Mouse (Mus musculus) heart, postnatal 0 days (tissue): ENCODE results near the gene Lcn4. TPM values are rescaled to one million over a fixed set of nuclear protein-coding genes. Genes with fewer than 3 reads are reported as not detected.

Experiments used
- ATAC-seq: fragments of 200-750 bp; cut with Nextera tagmentation; 2 replicates; pipeline ENCODE4 v1.8.0; 2017; ENCODE audit warnings: low read depth, moderate number of reproducible peaks, moderate library complexity; ENCODE audit not compliant: insufficient read depth
- DNase-seq: peaks from one replicate; pipeline ENCODE4 v3.0.0-alpha.2; 2016; ENCODE audit warnings: low spot score
- H3K27ac ChIP-seq: fragments of 300-500 bp; sonication (generic); 2 replicates; pipeline ENCODE4 v1.5.1; 2014; ENCODE audit warnings: low read depth, mild to moderate bottlenecking
- H3K27me3 ChIP-seq: fragments of 300-500 bp; sonication (generic); 2 replicates; pipeline ENCODE4 v1.6.1; 2014; ENCODE audit warnings: low read length, mixed read lengths; ENCODE audit not compliant: control insufficient read depth, insufficient read depth
- H3K36me3 ChIP-seq: fragments of 300-500 bp; sonication (generic); replicated peaks from 2 replicates; pipeline ENCODE4 v1.6.1; 2014; ENCODE audit warnings: low read length, mixed read lengths; ENCODE audit not compliant: control insufficient read depth, insufficient read depth
- H3K4me1 ChIP-seq: fragments of 300-500 bp; sonication (generic); 2 replicates; pipeline ENCODE4 v1.6.1; 2014; ENCODE audit warnings: antibody characterized with exemption; ENCODE audit not compliant: control insufficient read depth, insufficient read depth
- H3K4me2 ChIP-seq: fragments of 300-500 bp; sonication (generic); 2 replicates; pipeline ENCODE4 v1.6.1; 2014; ENCODE audit warnings: low read depth, mild to moderate bottlenecking, low read length, moderate library complexity
- H3K4me3 ChIP-seq: fragments of 300-500 bp; sonication (generic); 2 replicates; pipeline ENCODE4 v1.5.1; 2014; ENCODE audit warnings: low read depth, low read length
- H3K9ac ChIP-seq: fragments of 300-500 bp; sonication (generic); replicated peaks from 2 replicates; pipeline ENCODE4 v1.6.1; 2014; ENCODE audit warnings: low read depth, low read length, mixed read lengths
- H3K9me3 ChIP-seq: fragments of 300-500 bp; sonication (generic); replicated peaks from 2 replicates; pipeline ENCODE4 v1.6.1; 2016; ENCODE audit warnings: low read length; ENCODE audit not compliant: control insufficient read depth
- CTCF ChIP-seq: IDR thresholded peaks from 2 replicates; pipeline ENCODE4 v1.5.1; 2016; ENCODE audit warnings: antibody characterized with exemption, control low read depth, low read depth
- EP300 ChIP-seq: IDR thresholded peaks from 2 replicates; pipeline ENCODE4 v1.6.1; 2016; ENCODE audit warnings: antibody characterized with exemption, low read depth
- WGBS: fragments of 180-500 bp; shearing (Covaris S2); extraction: QIAGEN DNeasy Blood & Tissue Kit; methylation state at CpG from one replicate; pipeline ENCODE4 v1.1.7; 2014; 5-methylcytosine and 5-hydroxymethylcytosine counted together
- polyA plus RNA-seq: library from polyadenylated mRNA; unstranded; fragments of >200 nt; fragmentation: Nextera tagmentation; extraction: Ambion mirVana; gene quantifications from 2 replicates; pipeline ENCODE4 v1.2.1, GENCODE M21; 2015
- total RNA-seq: library from RNA; depleted of rRNA; stranded (reverse); fragments of >200 nt; gene quantifications from 2 replicates; pipeline ENCODE4 v1.2.3, GENCODE M21; 2014; ENCODE audit warnings: low replicate concordance; rRNA removed

The Lcn4 gene
- total and polyA plus RNA-seq, 2 experiments from 2014 or later = not detected

- H3K36me3 ChIP-seq = no peaks in the 10 kb centered on the region
- ATAC-seq (no peak), DNase-seq (no peak)
- no peak overlapping the region for H3K9ac ChIP-seq
- 71% methylated on average over 3 of the region's 3 CpGs for WGBS
- no peaks in the 10 kb centered on the region; the same call in 1 of the 2 replicates for H3K27me3 ChIP-seq
- TF ChIP-seq CTCF (no peak), EP300 (no peak)
- H3K9me3 ChIP-seq = no peaks in the 10 kb centered on the region
- no peak overlapping the region for H3K4me2 ChIP-seq
- no peaks in the 10 kb centered on the region; the same call in 1 of the 2 replicates for H3K4me1 ChIP-seq
- H3K27ac ChIP-seq = no peak overlapping the region
- no peak overlapping the region for H3K4me3 ChIP-seq
Observed at GRCm38 (mm10) chr2:26625419-26625818, 45.7 kb downstream of the Lcn4 start.

- no peak overlapping the region for H3K9ac ChIP-seq
- no peaks in the 10 kb centered on the region for H3K36me3 ChIP-seq
- no peak overlapping the region for H3K4me3 ChIP-seq
- no peak overlapping the region for H3K4me2 ChIP-seq
- H3K27ac ChIP-seq = no peak overlapping the region
- DNase-seq (no peak), ATAC-seq (no peak)
- H3K4me1 ChIP-seq = no peaks in the 10 kb centered on the region
- H3K27me3 ChIP-seq = 0 out of 2 replicates have a peak, but pooled peaks cover 9% of the 10 kb centered on the region
- WGBS = 48% methylated on average over 5 of the region's 5 CpGs
- TF ChIP-seq CTCF = no peak
- H3K9me3 ChIP-seq = no peaks in the 10 kb centered on the region
Observed at GRCm38 (mm10) chr2:26622984-26623383, 48.1 kb downstream of the Lcn4 start.

- Histone ChIP-seq H3K9ac (no peak overlapping the region), H3K4me1 (no peaks in the 10 kb centered on the region), H3K4me3 (no peak overlapping the region), H3K36me3 (no peaks in the 10 kb centered on the region), H3K27ac (no peak overlapping the region), H3K27me3 (0 out of 2 replicates have a peak, but pooled peaks cover 9% of the 10 kb centered on the region), H3K9me3 (no peaks in the 10 kb centered on the region), H3K4me2 (no peak overlapping the region)
- no peak for TF ChIP-seq EP300
- TF ChIP-seq CTCF = no peak
- WGBS = 46% methylated on average over 2 of the region's 2 CpGs
- no peak for DNase-seq
- no peak for ATAC-seq
Observed at GRCm38 (mm10) chr2:26621246-26621645, 49.8 kb downstream of the Lcn4 start.

GRCm38 (mm10) chr2:26617928-26618327, 53.2 kb downstream of the Lcn4 start:
- no peak overlapping the region for H3K4me3 ChIP-seq
- H3K27me3 ChIP-seq = 0 out of 2 replicates have a peak, but pooled peaks cover 9% of the 10 kb centered on the region
- no peak overlapping the region for H3K9ac ChIP-seq
- TF ChIP-seq CTCF = no peak
- TF ChIP-seq EP300 = no peak
- H3K36me3 ChIP-seq = no peaks in the 10 kb centered on the region
- no peak for ATAC-seq
- H3K4me1 ChIP-seq = peaks cover 5% of the 10 kb centered on the region; the same call in 1 of the 2 replicates
- H3K9me3 ChIP-seq = no peaks in the 10 kb centered on the region
- H3K27ac ChIP-seq = no peak overlapping the region
- no peak overlapping the region for H3K4me2 ChIP-seq
- WGBS = 54% methylated on average over 7 of the region's 7 CpGs
- no peak for DNase-seq

Other genes with a start within 250 kb of the Lcn4 start
- gene Sec16a, start 226.1 kb downstream of the Lcn4 start, total RNA-seq = 48.3 and 49.0 TPM in 2 replicates
- gene Sec16a, start 226.1 kb downstream of the Lcn4 start, polyA plus RNA-seq = 7.1 and 7.5 TPM in 2 replicates
- gene Notch1, start 154.6 kb downstream of the Lcn4 start, total RNA-seq = 54.0 and 63.3 TPM in 2 replicates
- gene Notch1, start 154.6 kb downstream of the Lcn4 start, polyA plus RNA-seq = 4.9 and 5.7 TPM in 2 replicates
- gene Egfl7, start 91.3 kb downstream of the Lcn4 start, total RNA-seq = 375 and 401 TPM in 2 replicates
- gene Egfl7, start 91.3 kb downstream of the Lcn4 start, polyA plus RNA-seq = 158 and 159 TPM in 2 replicates
- not detected in 2 replicates for gene Gm20532, start 84.6 kb downstream of the Lcn4 start, total RNA-seq
- gene Gm20532, start 84.6 kb downstream of the Lcn4 start, polyA plus RNA-seq = not detected in 2 replicates
- gene Agpat2, start 66.9 kb downstream of the Lcn4 start, total RNA-seq = 41.0 and 49.3 TPM in 2 replicates
- gene Agpat2, start 66.9 kb downstream of the Lcn4 start, polyA plus RNA-seq = 23.9 and 24.1 TPM in 2 replicates
- 16.5 and 23.2 TPM in 2 replicates for gene Fam69b, start 42.8 kb downstream of the Lcn4 start, total RNA-seq
- gene Fam69b, start 42.8 kb downstream of the Lcn4 start, polyA plus RNA-seq = 7.7 and 9.7 TPM in 2 replicates
- not detected in 2 replicates for gene Abo, start 193.7 kb upstream of the Lcn4 start, total RNA-seq
- not detected in 2 replicates for gene Abo, start 193.7 kb upstream of the Lcn4 start, polyA plus RNA-seq
- 6.0 and 7.3 TPM in 2 replicates for gene Surf6, start 231.6 kb upstream of the Lcn4 start, total RNA-seq
- gene Surf6, start 231.6 kb upstream of the Lcn4 start, polyA plus RNA-seq = 9.8 and 10.5 TPM in 2 replicates
- gene Med22, start 239.4 kb upstream of the Lcn4 start, total RNA-seq = 35.2 and 55.0 TPM in 2 replicates
- gene Med22, start 239.4 kb upstream of the Lcn4 start, polyA plus RNA-seq = 38.0 and 38.4 TPM in 2 replicates
- gene Rpl7a, start 239.5 kb upstream of the Lcn4 start, total RNA-seq = 1,073 and 1,113 TPM in 2 replicates
- 340 and 347 TPM in 2 replicates for gene Rpl7a, start 239.5 kb upstream of the Lcn4 start, polyA plus RNA-seq
- gene Surf2, start 245.1 kb upstream of the Lcn4 start, total RNA-seq = 5.4 and 9.7 TPM in 2 replicates
- 26.8 and 29.0 TPM in 2 replicates for gene Surf2, start 245.1 kb upstream of the Lcn4 start, polyA plus RNA-seq
- gene Surf1, start 245.2 kb upstream of the Lcn4 start, total RNA-seq = 32.9 and 42.7 TPM in 2 replicates
- 41.4 and 44.3 TPM in 2 replicates for gene Surf1, start 245.2 kb upstream of the Lcn4 start, polyA plus RNA-seq